In the genomic region with DNA sequence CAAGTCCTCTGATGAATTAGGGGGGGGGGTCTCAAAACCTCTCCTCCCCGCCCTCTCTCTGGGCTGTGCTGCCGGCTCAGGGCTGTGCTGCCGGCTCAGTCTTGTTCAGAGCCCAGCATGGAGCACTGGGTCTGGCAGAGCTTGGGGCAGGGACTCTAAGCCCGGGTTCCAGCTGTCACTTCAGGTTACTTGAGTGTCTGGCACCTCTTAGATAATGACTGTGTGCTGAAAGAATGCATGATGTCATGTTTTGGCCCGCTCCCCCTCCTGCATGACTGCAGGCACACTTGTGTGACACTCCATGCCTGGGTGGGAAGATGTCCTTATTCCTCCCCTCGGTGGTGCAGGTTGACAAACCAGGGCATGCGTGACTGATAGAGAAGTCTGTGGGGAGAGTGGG, we compare ENCODE assay signal across 8 mouse cellular contexts. TPM values are rescaled to one million over a fixed set of nuclear protein-coding genes. Genes with fewer than 3 reads are reported as not detected.
A peak's percentile ranks its signal among the peaks of the same experiment; 100 is the strongest.
DNase-seq lines count a peak whose midpoint lies in the region; ATAC-seq lines count a peak whose summit lies in the region.

No protein-coding gene starts in this region.

- H3K9me3 ChIP-seq in heart, embryonic 10.5 days: no peaks in the 10 kb centered on the region
- H3K9me3 ChIP-seq in forebrain, embryonic 14.5 days (replicated peaks; ENCODE audit: control insufficient read depth, low read length): no peaks in the 10 kb centered on the region
- no peaks in the 10 kb centered on the region for H3K9me3 ChIP-seq in hindbrain, embryonic 14.5 days (ENCODE audit: control insufficient read depth, low read length)
- no peaks in the 10 kb centered on the region for H3K9me3 ChIP-seq in neural tube, embryonic 13.5 days

- H3K4me1 ChIP-seq in heart, embryonic 10.5 days: peaks cover 39% of the 10 kb centered on the region
- H3K4me1 ChIP-seq in forebrain, embryonic 14.5 days (ENCODE audit: control insufficient read depth, insufficient read depth, low read length): peaks cover 28% of the 10 kb centered on the region
- H3K4me1 ChIP-seq in hindbrain, embryonic 14.5 days (replicated peaks; ENCODE audit: control insufficient read depth, insufficient read depth, low read length): peaks cover 33% of the 10 kb centered on the region
- peaks cover 88% of the 10 kb centered on the region for H3K4me1 ChIP-seq in neural tube, embryonic 13.5 days (replicated peaks)

- peak overlapping the region; percentile 87 for H3K4me2 ChIP-seq in forebrain, embryonic 14.5 days (ENCODE audit: low read length)
- H3K4me2 ChIP-seq in hindbrain, embryonic 14.5 days (replicated peaks): peak overlapping the region; percentile 91
- peak overlapping the region; percentile 78 for H3K4me2 ChIP-seq in neural tube, embryonic 13.5 days

- no peaks in the 10 kb centered on the region for H3K36me3 ChIP-seq in heart, embryonic 10.5 days
- H3K36me3 ChIP-seq in forebrain, embryonic 14.5 days (ENCODE audit: control insufficient read depth, insufficient read depth, low read length): peaks cover 37% of the 10 kb centered on the region
- peaks cover 39% of the 10 kb centered on the region for H3K36me3 ChIP-seq in hindbrain, embryonic 14.5 days (replicated peaks; ENCODE audit: control insufficient read depth, insufficient read depth)
- H3K36me3 ChIP-seq in neural tube, embryonic 13.5 days: peaks cover 40% of the 10 kb centered on the region

- no peak overlapping the region for H3K4me3 ChIP-seq in heart, embryonic 10.5 days
- peak overlapping the region; percentile 87; the same call in 1 of the 2 replicates for H3K4me3 ChIP-seq in forebrain, embryonic 14.5 days (ENCODE audit: low read depth, low read length)
- H3K4me3 ChIP-seq in hindbrain, embryonic 14.5 days (replicated peaks; ENCODE audit: low read length): peak overlapping the region; percentile 94
- H3K4me3 ChIP-seq in neural tube, embryonic 13.5 days: peak overlapping the region; percentile 79

- H3K27ac ChIP-seq in heart, embryonic 10.5 days: no peak overlapping the region
- H3K27ac ChIP-seq in forebrain, embryonic 14.5 days (ENCODE audit: low read depth, low read length): peak overlapping the region; percentile 48; the same call in 1 of the 2 replicates
- 0 out of 2 replicates have a peak overlapping the region, but pooled peaks have one; percentile 14 for H3K27ac ChIP-seq in hindbrain, embryonic 14.5 days
- H3K27ac ChIP-seq in neural tube, embryonic 13.5 days (replicated peaks): peak overlapping the region; percentile 24; the same call in 1 of the 2 replicates

- peaks cover 85% of the 10 kb centered on the region for H3K27me3 ChIP-seq in heart, embryonic 10.5 days (ENCODE audit: insufficient read depth, poor library complexity, severe bottlenecking)
- no peaks in the 10 kb centered on the region for H3K27me3 ChIP-seq in forebrain, embryonic 14.5 days (replicated peaks; ENCODE audit: control insufficient read depth, insufficient read depth, low read length)
- no peaks in the 10 kb centered on the region for H3K27me3 ChIP-seq in hindbrain, embryonic 14.5 days (ENCODE audit: control insufficient read depth, insufficient read depth, low read length)
- H3K27me3 ChIP-seq in neural tube, embryonic 13.5 days: peaks cover 15% of the 10 kb centered on the region

- H3K9ac ChIP-seq in forebrain, embryonic 14.5 days (ENCODE audit: low read length): peak overlapping the region; percentile 4
- peak overlapping the region; percentile 99 for H3K9ac ChIP-seq in hindbrain, embryonic 14.5 days
- H3K9ac ChIP-seq in neural tube, embryonic 13.5 days: peak overlapping the region; percentile 100

- peak; percentile 54 to 72 for DNase-seq in heart, adult 18-20 months
- DNase-seq in heart, embryonic 10.5 days (ENCODE audit: low spot score): no peak
- DNase-seq in forebrain, embryonic 14.5 days (ENCODE audit: low spot score): peak; percentile 88
- no peak for DNase-seq in hindbrain, embryonic 14.5 days (ENCODE audit: low spot score)
- DNase-seq in kidney, postnatal 4 days: no peak
- no peak for DNase-seq in thymus, adult 18-20 months

- 37% methylated on average over 7 of the region's 7 CpGs for WGBS in heart, embryonic 10.5 days
- WGBS in forebrain, embryonic 14.5 days: 30% methylated on average over 7 of the region's 7 CpGs
- WGBS in hindbrain, embryonic 14.5 days: 23% methylated on average over 7 of the region's 7 CpGs
- WGBS in neural tube, embryonic 13.5 days: 37% methylated on average over 7 of the region's 7 CpGs

- peak; percentile 76 for ATAC-seq in forebrain, embryonic 14.5 days
- peak; percentile 22; the same call in 1 of the 2 replicates for ATAC-seq in hindbrain, embryonic 14.5 days (ENCODE audit: low FRiP score)
- no peak for ATAC-seq in neural tube, embryonic 13.5 days (ENCODE audit: low read depth)
- ATAC-seq in megakaryocyte progenitor cell, adult 5-6 weeks (replicated peaks; ENCODE audit: poor library complexity): no peak

RNA-seq across cellular contexts. Expression of gene Mgat5b, which starts 3.4 kb away (rescaled TPM):
- total RNA-seq in heart, adult 18-20 months (2021): under 1 TPM; 0.10 to 0.15 TPM
- polyA plus RNA-seq in heart, embryonic 10.5 days (2016; fragmentation: Nextera tagmentation; extraction: Ambion mirVana): 0.38 and 1.1 TPM in 2 replicates
- polyA plus RNA-seq in forebrain, embryonic 14.5 days (2014; fragmentation: Nextera tagmentation; extraction: Ambion mirVana): 21.1 and 23.3 TPM in 2 replicates
- polyA plus RNA-seq in hindbrain, embryonic 14.5 days (2014; fragmentation: Nextera tagmentation; extraction: Ambion mirVana): 24.5 and 26.0 TPM in 2 replicates
- polyA plus RNA-seq in neural tube, embryonic 13.5 days (2015; fragmentation: Nextera tagmentation; extraction: Ambion mirVana): 28.4 and 28.5 TPM in 2 replicates
- total RNA-seq in megakaryocyte progenitor cell, adult 5-6 weeks (2015): not detected in 2 replicates
- total RNA-seq in megakaryocyte progenitor cell, adult 5-6 weeks (2017): not detected in 2 replicates

Comparison
In these comparisons a context has a peak if more than half of its experiments do, and no peak if none do; other contexts are left out.
1. DNase-seq: peak in heart, adult 18-20 months (2 of 2) and forebrain, embryonic 14.5 days (single experiment); none in heart, embryonic 10.5 days (single experiment), hindbrain, embryonic 14.5 days (single experiment), kidney, postnatal 4 days (0 of 2) and thymus, adult 18-20 months (0 of 2).
2. ATAC-seq: peak in forebrain, embryonic 14.5 days (single experiment) and hindbrain, embryonic 14.5 days (single experiment); none in neural tube, embryonic 13.5 days (single experiment) and megakaryocyte progenitor cell, adult 5-6 weeks (single experiment).
3. H3K9ac ChIP-seq: peak in every context shown above with its lines; median percentile 100 in neural tube, embryonic 13.5 days; 99 in hindbrain, embryonic 14.5 days; 4 in forebrain, embryonic 14.5 days.
4. RNA of gene Mgat5b, which starts 3.4 kb away (polyA plus RNA-seq): 28.4 to 28.5 TPM in neural tube, embryonic 13.5 days, 24.5 to 26.0 TPM in hindbrain, embryonic 14.5 days and 21.1 to 23.3 TPM in forebrain, embryonic 14.5 days; 0.38 to 1.1 TPM in heart, embryonic 10.5 days; every median in the first group is over 10 times any median in the second.
5. Peak in every context shown above with its lines, with median percentiles within 50 percentile points of each other: H3K4me2 ChIP-seq.